Mouse (Mus musculus) urinary bladder, adult 2 months (tissue): Measurements from ENCODE around the gene Ifnl3. TPM values are rescaled to one million over a fixed set of nuclear protein-coding genes. Genes with fewer than 3 reads are reported as not detected.

Experiments
- polyA plus RNA-seq: library from polyadenylated mRNA; depleted of rRNA; stranded (reverse); fragments of >200 nt; gene quantifications from 2 replicates; pipeline ENCODE4 v1.2.3, GENCODE M21; 2012; rRNA removed

Ifnl3 gene
- polyA plus RNA-seq, 1 experiment, result not detected

Other genes with a start within 250 kb of the Ifnl3 start
- 9.4 and 10.1 TPM in 2 replicates for gene Eid2b, start 245.1 kb upstream of the Ifnl3 start, polyA plus RNA-seq
- gene Selenov, start 231.7 kb upstream of the Ifnl3 start, polyA plus RNA-seq, result 0.19 TPM in 1 of 2 replicates, not detected in the other
- not detected in 2 replicates for gene Dll3, start 220.6 kb upstream of the Ifnl3 start, polyA plus RNA-seq
- 33.7 and 41.8 TPM in 2 replicates for gene Timm50, start 210.8 kb upstream of the Ifnl3 start, polyA plus RNA-seq
- gene Supt5, start 184.1 kb upstream of the Ifnl3 start, polyA plus RNA-seq, result 60.7 and 72.5 TPM in 2 replicates
- 1,939 and 2,023 TPM in 2 replicates for gene Rps16, start 172.2 kb upstream of the Ifnl3 start, polyA plus RNA-seq
- gene Plekhg2, start 150.2 kb upstream of the Ifnl3 start, polyA plus RNA-seq, result 11.7 and 23.9 TPM in 2 replicates
- gene Zfp36, start 142.6 kb upstream of the Ifnl3 start, polyA plus RNA-seq, result 33.5 and 34.1 TPM in 2 replicates
- gene Med29, start 130.1 kb upstream of the Ifnl3 start, polyA plus RNA-seq, result 25.6 and 30.8 TPM in 2 replicates
- gene Paf1, start 129.9 kb upstream of the Ifnl3 start, polyA plus RNA-seq, result 108 and 130 TPM in 2 replicates
- 18.6 and 20.7 TPM in 2 replicates for gene Gmfg, start 85.4 kb upstream of the Ifnl3 start, polyA plus RNA-seq
- gene Lrfn1, start 70.9 kb upstream of the Ifnl3 start, polyA plus RNA-seq, result 3.9 and 4.3 TPM in 2 replicates
- not detected in 2 replicates for gene Ifnl2, start 12.4 kb upstream of the Ifnl3 start, polyA plus RNA-seq
- gene Sycn, start 18.0 kb downstream of the Ifnl3 start, polyA plus RNA-seq, result 0.27 TPM in 1 of 2 replicates, not detected in the other
- gene Nccrp1, start 24.4 kb downstream of the Ifnl3 start, polyA plus RNA-seq, result 0.67 and 1.1 TPM in 2 replicates
- gene Samd4b, start 75.3 kb downstream of the Ifnl3 start, polyA plus RNA-seq, result 49.9 and 54.5 TPM in 2 replicates
- 24.7 and 31.3 TPM in 2 replicates for gene Pak4, start 75.3 kb downstream of the Ifnl3 start, polyA plus RNA-seq
- not detected in 2 replicates for gene Acp7, start 108.5 kb downstream of the Ifnl3 start, polyA plus RNA-seq
- 9.4 and 12.6 TPM in 2 replicates for gene Fbxo27, start 170.0 kb downstream of the Ifnl3 start, polyA plus RNA-seq
- 6.1 and 6.8 TPM in 2 replicates for gene Fbxo17, start 194.0 kb downstream of the Ifnl3 start, polyA plus RNA-seq
- gene Mrps12, start 219.0 kb downstream of the Ifnl3 start, polyA plus RNA-seq, result 53.5 and 59.2 TPM in 2 replicates
- 9.9 and 10.6 TPM in 2 replicates for gene Sars2, start 219.2 kb downstream of the Ifnl3 start, polyA plus RNA-seq
- 0.06 TPM in 1 of 2 replicates, not detected in the other for gene Ccer2, start 233.3 kb downstream of the Ifnl3 start, polyA plus RNA-seq
- 84.7 and 100 TPM in 2 replicates for gene Sirt2, start 243.9 kb downstream of the Ifnl3 start, polyA plus RNA-seq
- gene Nfkbib, start 244.7 kb downstream of the Ifnl3 start, polyA plus RNA-seq, result 16.4 and 18.6 TPM in 2 replicates